Mouse (Mus musculus) erythroblast, adult 5-6 weeks (primary cell): ENCODE results near the gene Usp50. TPM values are rescaled to one million over a fixed set of nuclear protein-coding genes. Genes with fewer than 3 reads are reported as not detected.

Experiments
- ATAC-seq: replicated peaks from 2 replicates; pipeline ENCODE4 v1.8.0; 2016; ENCODE audit warnings: moderate number of reproducible peaks, mild to moderate bottlenecking, moderate TSS enrichment, inconsistent platforms; ENCODE audit not compliant: poor library complexity, low FRiP score, severe bottlenecking
- total RNA-seq, 2 experiments: library from RNA; stranded (forward) in 1 of 2; stranded (reverse) in 1 of 2; fragments of 150-400 nt in 1 of 2; fragments of 200-764, 138-1000 nt in 1 of 2; gene quantifications; 2 replicates each; pipeline versions ENCODE4 v1.2.3 to v1.2.4; 2015 to 2017; ENCODE audit warnings: low replicate concordance in 2 of 2

Gene Usp50
- total RNA-seq, 2 experiments from 2014 or later, result 0.77 TPM; not detected in 1

DNA sequence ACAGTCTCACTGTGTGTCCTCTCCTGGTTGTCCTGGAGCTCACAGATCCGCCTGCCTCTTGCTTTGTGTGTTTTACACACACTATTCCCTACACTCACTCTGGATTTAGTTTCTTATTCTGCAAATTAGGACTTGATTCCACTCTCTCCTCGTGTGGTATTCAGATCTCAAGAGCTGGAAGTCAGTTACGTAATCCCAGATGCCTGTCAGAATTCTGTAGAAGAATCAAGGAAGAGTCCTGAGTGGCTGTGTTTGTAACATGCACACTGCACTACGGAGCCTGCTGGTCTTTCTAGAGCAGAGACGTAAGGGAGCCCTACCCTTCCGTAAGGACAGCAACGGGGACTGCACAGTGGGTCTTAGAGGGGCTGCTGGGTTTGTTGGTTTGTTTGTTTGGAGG is 23.9 kb downstream of the Usp50 start:
- no peak for ATAC-seq

DNA sequence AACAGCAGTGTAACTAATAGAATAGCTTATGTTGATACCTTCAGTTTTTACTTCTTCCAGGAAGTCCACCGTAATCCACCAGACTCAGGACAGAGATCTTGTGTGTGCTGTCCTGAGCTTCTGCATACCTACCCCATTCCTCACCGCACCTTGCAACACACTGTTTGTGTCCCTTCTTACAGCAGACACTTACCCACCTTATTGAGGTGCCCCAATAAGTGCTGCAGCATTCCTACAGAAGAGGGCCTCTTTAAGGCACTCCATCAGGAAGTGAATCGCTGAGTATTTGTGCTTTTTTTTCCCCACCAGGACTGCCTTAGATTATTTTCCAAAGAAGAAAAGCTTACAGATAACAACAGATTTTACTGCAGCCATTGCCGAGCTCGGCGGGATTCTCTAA is 27.6 kb downstream of the Usp50 start:
- no peak for ATAC-seq

DNA sequence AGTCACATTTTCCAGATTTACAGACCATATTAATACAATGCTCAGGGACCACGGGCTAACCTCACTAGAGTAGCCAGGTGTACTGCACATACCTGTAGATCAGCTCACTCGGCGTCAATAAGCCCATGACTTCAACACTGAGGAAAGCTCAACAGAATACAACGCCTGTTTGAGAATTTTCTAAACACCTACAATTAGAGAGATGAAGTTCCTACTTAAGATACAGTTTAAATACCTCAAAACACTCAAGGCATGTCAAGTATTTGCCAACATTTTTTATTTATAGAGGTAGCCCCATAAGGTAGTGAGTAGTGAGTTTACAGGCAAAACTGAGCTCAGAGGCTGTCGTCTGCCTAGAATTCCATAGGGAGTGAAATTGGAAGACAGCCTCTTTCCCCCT is 39.9 kb downstream of the Usp50 start:
- no peak for ATAC-seq

DNA sequence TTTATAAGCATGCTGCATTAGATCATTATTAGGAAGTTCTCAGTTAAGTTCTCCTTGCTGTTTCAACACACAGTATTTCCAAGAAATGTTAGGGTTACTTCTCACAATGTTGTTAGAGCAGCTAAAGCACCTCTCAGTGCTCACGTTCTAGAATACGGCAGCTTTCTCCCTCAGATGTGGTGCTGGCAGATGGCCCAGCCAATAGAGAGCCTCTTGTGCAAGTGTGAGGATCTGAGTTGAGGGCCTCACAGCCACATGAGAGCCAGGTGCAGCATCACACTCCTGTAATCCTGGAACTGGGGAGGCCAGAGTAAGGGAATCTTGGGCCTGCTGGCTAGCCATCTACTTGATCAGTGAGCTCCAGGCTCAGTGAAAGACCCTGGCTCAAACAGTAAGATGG is 43.0 kb downstream of the Usp50 start:
- ATAC-seq, result no peak

DNA sequence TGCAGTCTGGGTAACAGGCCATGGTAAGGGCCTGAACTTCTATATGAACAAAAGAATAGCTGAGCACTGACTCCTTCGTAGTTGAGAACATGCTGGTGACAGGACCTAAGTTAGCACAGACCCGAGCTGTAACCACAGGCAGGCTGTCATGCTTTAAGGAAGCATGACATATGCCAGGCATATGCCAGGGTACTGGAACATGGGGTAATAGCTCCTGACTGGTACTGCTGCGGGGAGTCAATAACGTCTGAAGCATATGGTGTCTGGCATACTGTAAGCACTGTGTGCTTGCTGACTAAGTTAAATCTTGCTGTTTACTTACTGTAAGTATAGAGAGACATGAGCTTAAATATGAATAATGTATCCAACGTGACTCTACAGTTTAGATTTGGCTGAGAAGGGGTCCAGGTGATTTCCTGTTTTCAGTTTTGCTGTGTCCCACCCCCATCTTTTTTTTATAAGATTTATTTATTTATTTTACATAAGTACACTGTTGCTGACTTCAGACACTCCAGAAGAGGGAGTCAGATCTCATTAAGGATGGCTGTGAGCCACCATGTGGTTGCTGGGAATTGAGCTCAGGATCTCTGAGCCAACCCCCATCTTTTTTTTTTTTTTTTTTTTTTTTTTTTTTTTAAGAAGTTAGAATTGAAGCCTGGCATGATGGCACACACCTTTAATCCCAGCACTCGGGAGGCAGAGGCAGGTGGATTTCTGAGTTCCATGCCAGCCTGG is 47.8 kb downstream of the Usp50 start:
- ATAC-seq, result no peak

DNA sequence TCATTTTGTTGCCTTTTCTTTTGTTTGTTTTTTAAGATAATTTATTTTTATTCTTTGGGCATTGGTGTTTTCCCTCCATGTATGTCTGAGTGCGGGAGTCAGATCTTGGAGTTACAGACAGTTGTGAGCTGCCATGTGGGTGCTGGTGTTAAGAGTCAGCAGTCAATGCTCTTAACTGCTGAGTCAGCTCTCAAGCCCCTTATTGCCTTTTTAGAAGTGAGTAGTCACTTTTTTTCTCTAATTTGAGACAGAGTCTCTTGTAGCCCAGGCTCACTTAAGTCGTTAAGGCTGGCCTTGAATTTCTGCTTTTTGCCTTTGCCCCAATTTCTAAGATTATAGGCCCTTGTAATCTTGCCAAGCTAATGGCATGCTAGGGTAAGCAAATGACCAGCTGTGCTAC is 52.8 kb downstream of the Usp50 start:
- ATAC-seq, result no peak

DNA sequence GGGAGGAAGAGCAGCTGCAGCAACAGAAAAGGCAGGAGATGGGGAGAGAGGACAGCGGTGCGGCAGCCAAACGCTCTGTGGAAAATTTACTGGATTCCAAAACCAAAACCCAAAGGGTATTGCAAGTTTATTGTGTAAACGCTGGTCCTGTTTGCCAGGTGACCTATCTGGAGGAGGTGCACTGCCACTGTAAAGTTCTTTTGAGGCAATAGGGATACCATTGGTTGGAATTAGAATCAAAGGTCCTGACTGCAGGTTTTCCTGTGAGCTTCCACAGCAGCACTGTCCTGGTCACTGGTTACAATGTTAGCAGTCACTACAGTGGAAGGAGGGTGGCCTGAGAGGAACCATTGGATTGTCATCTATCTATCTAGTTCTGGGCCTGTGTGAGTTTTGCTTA is 54.1 kb downstream of the Usp50 start:
- ATAC-seq, result no peak

DNA sequence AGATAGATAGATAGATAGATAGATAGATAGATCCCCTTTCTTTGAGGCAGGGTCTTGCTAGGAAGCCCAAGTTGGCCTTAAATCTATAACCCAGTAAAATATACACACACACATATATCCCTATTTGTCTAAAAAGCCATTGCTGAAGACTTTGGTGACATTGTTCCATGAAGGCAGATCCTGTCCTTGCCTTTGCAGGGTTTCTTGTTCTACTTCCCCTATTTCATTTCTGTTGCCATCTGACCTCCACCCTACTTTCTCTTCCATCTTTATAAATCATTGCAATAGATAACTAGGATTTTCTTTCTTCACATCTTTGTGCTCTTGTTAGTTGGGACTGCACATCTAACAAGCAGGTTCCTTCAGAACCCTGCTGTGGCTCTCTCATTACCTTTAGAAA is 70.3 kb downstream of the Usp50 start:
- ATAC-seq, result no peak

DNA sequence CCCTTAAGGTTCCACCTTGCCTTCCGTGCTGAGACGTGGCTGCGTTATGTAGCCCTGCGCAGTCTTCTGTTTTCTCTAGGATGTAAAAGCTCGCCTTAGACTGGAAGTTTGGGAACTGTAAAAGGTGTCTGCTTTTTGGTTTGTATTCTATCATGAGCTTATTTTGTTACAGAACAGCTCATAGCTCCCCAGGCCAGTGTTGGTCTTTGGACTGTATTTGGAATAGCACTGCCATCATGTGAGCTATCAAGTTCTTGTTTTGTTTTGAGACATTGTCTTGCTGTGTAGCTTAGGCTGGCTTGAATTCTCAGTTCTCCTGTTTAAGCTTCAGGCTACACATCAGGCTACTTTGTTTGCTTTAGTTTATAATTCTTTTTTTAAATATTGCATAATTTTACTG is 70.7 kb downstream of the Usp50 start:
- no peak for ATAC-seq

DNA sequence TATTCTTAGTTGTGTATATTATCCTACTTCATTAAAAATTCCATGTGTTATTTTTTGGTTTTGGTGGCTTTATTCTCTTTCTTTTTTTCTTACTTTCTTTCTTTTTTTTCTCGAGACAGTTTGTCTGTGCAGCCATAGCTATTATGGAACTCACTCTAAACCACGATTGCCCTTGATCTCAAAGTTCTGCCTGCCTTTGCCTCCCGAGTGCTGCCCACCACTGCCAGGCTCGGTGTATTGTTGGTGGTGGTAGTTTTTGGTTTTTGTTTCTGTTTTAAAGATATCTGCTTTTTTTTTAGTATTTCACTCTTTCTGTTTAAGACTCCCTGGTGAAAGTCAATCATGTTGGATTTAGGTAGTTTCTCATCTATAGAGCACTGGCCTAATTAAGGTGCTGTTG is 74.9 kb downstream of the Usp50 start:
- ATAC-seq, result no peak

DNA sequence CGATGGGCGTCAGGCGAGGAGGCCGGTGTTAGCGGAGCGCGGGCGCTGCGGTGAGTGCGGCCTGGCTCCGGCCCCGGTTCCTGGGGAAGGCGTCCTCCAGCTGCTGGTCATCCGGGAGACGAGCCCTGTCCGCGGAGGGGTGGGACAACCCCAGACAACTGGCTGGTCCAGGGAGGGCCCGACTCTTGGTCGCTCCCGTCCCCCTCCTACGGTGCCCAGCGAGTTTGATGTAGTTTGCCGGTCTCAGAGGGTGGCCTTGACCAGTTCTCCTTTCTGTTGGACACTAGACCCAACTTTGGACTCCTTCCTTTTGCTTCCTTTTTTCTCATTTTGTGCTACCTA is 75.9 kb downstream of the Usp50 start:
- no peak for ATAC-seq

DNA sequence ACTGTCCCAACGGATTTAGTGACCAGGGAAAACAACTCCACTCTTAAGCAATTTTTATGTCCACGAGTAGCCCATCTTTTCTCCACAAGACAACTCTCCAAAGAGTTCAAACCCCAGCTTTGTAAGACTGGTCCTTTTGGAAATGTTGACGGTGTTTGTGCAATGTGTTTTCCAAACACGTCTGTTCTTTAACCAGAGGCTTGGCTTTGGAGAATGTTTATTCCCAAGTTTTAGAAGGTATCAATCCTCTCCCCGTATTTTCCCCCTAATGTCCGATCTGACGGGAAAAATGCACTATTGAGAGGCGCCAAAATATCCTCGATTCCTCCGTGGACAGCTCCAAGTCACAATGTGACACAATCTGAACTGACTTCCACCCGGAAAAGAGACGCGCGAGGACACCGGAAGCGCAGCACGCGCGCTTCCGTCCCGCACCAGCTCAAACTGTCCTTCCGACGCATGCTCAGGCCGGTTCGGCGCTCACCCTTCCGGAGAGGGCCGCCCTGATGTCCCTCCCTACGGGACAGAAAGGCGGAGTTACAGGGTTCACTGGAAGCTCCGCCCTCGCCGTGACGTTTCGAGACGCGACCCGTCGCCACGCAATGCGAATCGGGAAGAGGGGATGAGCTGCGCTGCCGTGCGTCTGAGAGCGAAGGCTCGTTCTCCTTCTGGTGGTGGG is 76.4 kb downstream of the Usp50 start, which contains the start of gene Usp8:
Gene Usp8 (plus strand): TSS at position 570 of the 679 bp plus-strand sequence.
- ATAC-seq, result peak; percentile 99

DNA sequence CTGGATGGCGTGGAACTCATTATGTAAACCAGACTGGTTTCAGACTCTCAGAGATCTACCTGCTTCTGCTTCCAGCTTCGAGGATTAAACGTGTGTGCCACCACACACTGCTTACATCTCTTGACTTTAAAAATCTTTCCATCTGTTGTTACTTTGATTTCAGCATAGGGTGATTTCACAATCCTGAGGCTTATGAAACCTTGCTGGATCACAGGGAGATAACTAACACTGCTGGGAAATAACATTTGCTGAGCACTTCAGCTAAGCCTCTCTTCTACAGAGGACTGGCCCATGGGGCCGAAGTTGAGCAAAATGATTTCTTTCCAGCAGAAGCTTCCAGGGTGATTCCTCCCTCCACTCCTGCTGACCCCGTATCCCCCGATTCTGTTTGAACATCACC is 88.0 kb downstream of the Usp50 start:
- ATAC-seq, result no peak

DNA sequence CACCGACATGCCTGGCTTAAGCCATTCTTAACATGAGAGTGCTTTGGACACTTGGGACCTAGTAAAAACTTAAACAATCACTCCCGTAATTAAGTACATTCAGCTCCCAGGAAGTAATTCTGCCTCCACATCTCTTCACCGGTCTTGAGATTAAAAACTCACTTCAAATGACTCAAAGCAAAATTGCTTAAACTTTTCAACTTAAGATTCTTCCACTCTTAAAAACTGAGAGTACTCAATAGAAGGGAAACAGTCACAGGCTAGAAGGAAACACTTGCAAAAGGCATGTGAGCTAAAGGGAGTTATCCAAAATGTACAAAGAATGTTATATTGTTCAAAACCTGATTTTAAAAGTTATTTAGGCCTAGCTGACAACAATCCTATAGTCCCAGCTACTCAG is 92.0 kb downstream of the Usp50 start:
- ATAC-seq, result no peak

DNA sequence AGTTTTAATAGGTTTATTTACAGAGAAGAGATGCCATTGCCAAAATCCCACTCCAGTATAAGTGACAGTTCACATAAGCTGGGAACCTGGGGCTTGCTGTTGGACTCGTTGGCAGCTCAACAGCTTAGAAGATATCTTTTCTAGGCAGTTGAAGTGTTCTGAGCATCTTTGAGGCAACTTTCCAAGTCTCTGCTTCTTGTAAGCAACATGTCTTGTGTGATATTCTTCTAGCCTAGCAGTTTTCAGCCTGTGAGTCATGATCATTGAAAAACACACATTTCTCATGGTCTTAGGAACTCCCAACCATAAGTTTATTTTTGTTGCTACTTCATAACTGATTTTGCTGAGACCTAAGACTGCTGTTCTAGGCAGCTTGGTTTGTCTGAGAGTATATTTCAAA is 100.3 kb downstream of the Usp50 start:
- ATAC-seq, result no peak

DNA sequence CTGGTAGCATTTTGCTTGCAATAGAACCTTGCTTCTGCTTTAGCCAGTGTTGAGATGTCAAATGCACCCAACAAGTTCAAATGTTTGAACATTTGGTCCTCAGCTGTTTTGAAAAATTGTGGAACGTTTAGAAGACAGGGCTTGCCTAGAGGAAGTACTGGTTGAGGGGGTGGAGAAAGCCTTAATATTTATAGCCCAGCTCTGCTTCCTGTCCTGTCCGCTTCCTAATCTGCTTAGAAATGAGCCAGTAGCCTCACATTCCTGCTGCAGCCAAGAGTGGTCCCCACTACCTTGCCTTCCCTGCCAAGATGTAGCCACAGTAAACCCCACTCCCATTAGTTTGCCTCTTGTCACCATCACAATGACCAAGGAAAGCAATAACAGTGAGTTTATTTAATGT is 100.9 kb downstream of the Usp50 start:
- ATAC-seq, result no peak

DNA sequence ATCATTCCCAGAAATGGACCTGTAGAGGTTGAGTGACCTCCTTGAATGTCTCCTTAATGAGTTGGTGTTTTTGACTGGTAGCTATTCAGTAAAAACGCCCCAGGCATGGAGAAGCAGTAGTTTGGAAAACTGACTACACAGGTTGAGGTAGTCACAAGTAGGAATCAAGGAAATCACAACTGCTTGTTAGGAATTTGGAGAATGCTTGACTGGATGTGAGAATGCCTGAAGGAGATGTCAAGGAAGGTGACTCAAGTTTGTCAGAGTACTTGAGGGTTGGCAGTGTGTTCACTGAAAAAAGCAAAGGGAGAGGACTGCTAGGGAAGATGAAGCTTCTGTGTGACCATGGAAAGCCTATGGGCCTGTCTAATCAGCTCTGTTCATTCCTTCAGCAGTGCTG is 105.9 kb downstream of the Usp50 start:
- ATAC-seq, result no peak

DNA sequence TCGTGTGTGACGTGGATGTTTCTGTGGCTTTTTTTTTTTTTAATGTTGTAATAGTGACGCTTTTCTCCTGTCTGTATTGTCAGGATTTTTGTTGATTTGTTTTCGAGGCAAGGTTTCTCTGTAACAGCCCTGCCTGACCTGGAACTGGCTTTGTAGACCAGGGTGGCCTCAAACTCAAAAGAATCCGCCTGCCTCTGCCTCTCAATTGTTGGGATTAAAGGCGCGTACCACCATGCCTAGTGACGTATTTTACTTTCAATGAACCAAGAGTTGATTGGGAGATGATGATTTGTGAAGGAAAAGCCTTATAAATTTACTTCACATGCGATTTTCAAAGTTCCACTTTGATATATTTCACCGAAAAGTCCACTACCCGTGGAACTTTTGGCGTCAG is 107.2 kb downstream of the Usp50 start, which contains the start of gene Gabpb1:
Gene Gabpb1 (minus strand): TSS at position 216 of the 394 bp plus-strand sequence.
- peak; percentile 23; the same call in 1 of the 2 replicates for ATAC-seq

DNA sequence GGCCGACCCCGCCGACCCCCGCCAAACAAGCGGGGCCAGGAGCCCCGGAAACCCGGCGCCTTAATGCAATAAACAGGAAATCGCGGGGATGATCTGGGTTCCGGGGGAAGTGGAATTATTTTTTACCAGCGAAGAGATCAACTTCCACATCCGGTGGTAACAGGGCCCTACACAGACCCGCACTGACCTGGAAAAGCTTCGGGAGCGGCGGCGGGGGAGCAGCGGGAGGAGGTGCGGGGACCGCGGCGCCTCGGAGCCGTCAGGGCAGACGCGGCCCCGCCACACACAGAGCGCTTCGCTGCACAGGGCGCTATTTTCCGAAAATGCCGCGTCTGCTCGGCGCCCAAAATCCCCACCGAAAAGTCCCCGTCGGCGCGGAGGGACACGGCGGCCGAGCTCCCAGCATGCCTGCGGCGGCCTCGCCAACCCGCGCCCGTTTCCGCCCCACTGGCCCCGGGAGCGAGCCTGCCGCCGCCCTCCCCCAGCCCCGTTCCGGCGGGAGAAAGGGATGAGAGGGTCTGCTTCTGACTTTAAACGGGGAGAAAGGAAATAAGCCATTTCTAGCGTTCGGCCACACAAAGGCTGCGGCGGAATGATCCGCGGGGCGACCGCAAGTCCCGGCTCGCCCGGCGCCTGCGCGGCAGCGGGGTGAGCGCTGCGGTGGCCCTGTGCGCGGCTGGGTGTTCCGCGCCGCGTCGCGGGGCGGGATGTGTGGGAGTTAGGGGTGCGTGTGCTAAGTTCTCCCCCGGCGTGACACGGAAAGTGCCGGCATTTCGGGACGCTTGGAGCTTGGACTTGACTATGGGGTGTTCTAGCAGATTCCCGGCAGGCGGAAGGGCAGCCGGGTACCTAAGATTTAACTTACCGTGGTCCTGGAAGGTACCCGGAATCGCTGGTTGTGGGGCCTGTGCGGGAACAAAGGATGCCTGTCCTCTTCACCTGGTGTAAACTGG is 107.8 kb downstream of the Usp50 start:
- ATAC-seq, result peak; percentile 90

DNA sequence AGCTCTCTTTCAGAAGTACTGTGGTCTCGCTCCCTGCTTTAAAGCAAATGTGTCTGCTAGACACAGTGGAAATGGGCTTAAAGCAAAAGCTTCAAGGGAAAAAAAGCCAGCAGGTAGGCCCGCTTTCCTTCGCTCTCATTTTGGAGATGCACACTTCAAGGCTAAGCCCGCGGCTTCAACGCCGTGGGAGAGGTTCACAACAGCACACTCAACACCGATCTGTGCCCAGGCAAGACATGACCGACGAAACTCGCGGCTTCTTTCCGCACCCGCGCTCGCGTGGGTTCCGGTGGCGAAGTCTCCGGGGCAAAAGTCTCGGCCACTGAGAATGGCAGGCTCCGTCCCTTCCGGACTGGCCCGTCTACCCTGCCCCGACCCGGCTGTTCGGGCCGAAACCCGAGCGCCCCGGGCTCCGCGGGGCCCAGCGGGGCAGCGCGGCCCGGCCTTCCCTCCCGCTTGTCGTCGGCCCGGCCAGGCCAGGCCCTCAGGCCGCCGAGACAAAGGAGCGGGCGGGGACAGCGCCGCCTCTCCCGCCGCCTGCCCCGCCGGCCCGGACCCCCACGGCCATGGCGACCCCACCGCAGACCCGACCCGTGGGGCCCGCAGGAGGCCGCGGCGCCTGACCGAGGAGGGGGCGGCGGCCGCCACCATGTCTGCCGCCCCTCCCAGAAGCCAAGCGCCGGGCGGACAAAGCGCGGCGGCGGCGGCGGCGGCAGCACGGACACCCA is 108.7 kb downstream of the Usp50 start:
- peak; percentile 47 for ATAC-seq
